Mouse (Mus musculus) megakaryocyte-erythroid progenitor cell, adult 5-6 weeks (primary cell): ENCODE measurements around the gene Esrrg. TPM values are rescaled to one million over a fixed set of nuclear protein-coding genes. Genes with fewer than 3 reads are reported as not detected.

Experiments
- ATAC-seq: replicated peaks from 2 replicates; pipeline ENCODE4 v1.8.0; 2016; ENCODE audit warnings: mild to moderate bottlenecking, inconsistent platforms; ENCODE audit not compliant: severe bottlenecking, poor library complexity, low FRiP score, low TSS enrichment
- total RNA-seq, 2 experiments: library from RNA; stranded (forward) in 1 of 2; stranded (reverse) in 1 of 2; fragments of 200-1000, 215-1000 nt in 1 of 2; fragments of >200 nt in 1 of 2; fragmentation: Nextera tagmentation in 1 of 2; gene quantifications; 2 replicates each; pipeline ENCODE4 v1.2.3; 2014 to 2017

Gene Esrrg
- total RNA-seq, 2 experiments from 2014 or later = not detected

GRCm38 (mm10) chr1:187698201-187698600 is 89.6 kb downstream of the Esrrg start:
- ATAC-seq = no peak

- no peak for ATAC-seq
Observed at GRCm38 (mm10) chr1:187700963-187701362, 92.4 kb downstream of the Esrrg start.

GRCm38 (mm10) chr1:187704921-187705320 is 96.3 kb downstream of the Esrrg start:
- no peak for ATAC-seq

- ATAC-seq = no peak
Observed at GRCm38 (mm10) chr1:187705348-187705747, 96.8 kb downstream of the Esrrg start.

- no peak for ATAC-seq
Observed at GRCm38 (mm10) chr1:187706046-187706445, 97.5 kb downstream of the Esrrg start.

GRCm38 (mm10) chr1:187707176-187707575 is 98.6 kb downstream of the Esrrg start:
- no peak for ATAC-seq

- no peak for ATAC-seq
Observed at GRCm38 (mm10) chr1:187710434-187710948, 101.9 kb downstream of the Esrrg start.

- no peak for ATAC-seq
Observed at GRCm38 (mm10) chr1:187721035-187721434, 112.4 kb downstream of the Esrrg start.

- no peak for ATAC-seq
Observed at GRCm38 (mm10) chr1:187722016-187722415, 113.4 kb downstream of the Esrrg start.

GRCm38 (mm10) chr1:187724651-187725050 is 116.1 kb downstream of the Esrrg start:
- ATAC-seq = no peak

GRCm38 (mm10) chr1:187725351-187725750 is 116.8 kb downstream of the Esrrg start:
- ATAC-seq = no peak

- ATAC-seq = no peak
Observed at GRCm38 (mm10) chr1:187731171-187731570, 122.6 kb downstream of the Esrrg start.

- ATAC-seq = no peak
Observed at GRCm38 (mm10) chr1:187736507-187736906, 127.9 kb downstream of the Esrrg start.

GRCm38 (mm10) chr1:187737296-187737695 is 128.7 kb downstream of the Esrrg start:
- ATAC-seq = no peak

GRCm38 (mm10) chr1:187740531-187740930 is 131.9 kb downstream of the Esrrg start:
- ATAC-seq = no peak

- no peak for ATAC-seq
Observed at GRCm38 (mm10) chr1:187741306-187741705, 132.7 kb downstream of the Esrrg start.

GRCm38 (mm10) chr1:187742071-187742470 is 133.5 kb downstream of the Esrrg start:
- no peak for ATAC-seq

- ATAC-seq = no peak
Observed at GRCm38 (mm10) chr1:187749294-187749693, 140.7 kb downstream of the Esrrg start.

GRCm38 (mm10) chr1:187749931-187750330 is 141.3 kb downstream of the Esrrg start:
- no peak for ATAC-seq

GRCm38 (mm10) chr1:187755528-187755927 is 146.9 kb downstream of the Esrrg start:
- no peak for ATAC-seq

- ATAC-seq = no peak
Observed at GRCm38 (mm10) chr1:187757981-187758380, 149.4 kb downstream of the Esrrg start.

- ATAC-seq = no peak
Observed at GRCm38 (mm10) chr1:187758546-187758945, 150.0 kb downstream of the Esrrg start.
